Mouse (Mus musculus): ENCODE results near the gene Nfkb1. TPM values are rescaled to one million over a fixed set of nuclear protein-coding genes. Genes with fewer than 3 reads are reported as not detected.

The Nfkb1 gene
- total RNA-seq (2014; fragmentation: Nextera tagmentation) (100 and 112 TPM in 2 replicates), total RNA-seq (2017) (104 and 117 TPM in 2 replicates)

- ATAC-seq (replicated peaks; ENCODE audit: poor library complexity, severe bottlenecking), result peak; percentile 77
These were observed at the start of gene Nfkb1 for GRCm38 (mm10) chr3:135691191-135692131. TSS of gene Nfkb1 (minus strand) at chr3:135691547.

- ATAC-seq (replicated peaks; ENCODE audit: poor library complexity, severe bottlenecking), result no peak
These were observed 49.4 kb upstream of the Nfkb1 start for GRCm38 (mm10) chr3:135740711-135741110.

GRCm38 (mm10) chr3:135734736-135735135 lies 43.4 kb upstream of the Nfkb1 start:
- no peak for ATAC-seq (replicated peaks; ENCODE audit: poor library complexity, severe bottlenecking)

GRCm38 (mm10) chr3:135732747-135733445 lies 41.5 kb upstream of the Nfkb1 start:
- no peak for ATAC-seq (replicated peaks; ENCODE audit: poor library complexity, severe bottlenecking)

GRCm38 (mm10) chr3:135731292-135732047 lies 40.1 kb upstream of the Nfkb1 start:
- peak; percentile 99 for ATAC-seq (replicated peaks; ENCODE audit: poor library complexity, severe bottlenecking)

- ATAC-seq (replicated peaks; ENCODE audit: poor library complexity, severe bottlenecking), result no peak
These were observed 39.4 kb upstream of the Nfkb1 start for GRCm38 (mm10) chr3:135730790-135731189.

GRCm38 (mm10) chr3:135729575-135729974 lies 38.2 kb upstream of the Nfkb1 start:
- ATAC-seq (replicated peaks; ENCODE audit: poor library complexity, severe bottlenecking), result no peak

GRCm38 (mm10) chr3:135728900-135729299 lies 37.6 kb upstream of the Nfkb1 start:
- no peak for ATAC-seq (replicated peaks; ENCODE audit: poor library complexity, severe bottlenecking)

- ATAC-seq (replicated peaks; ENCODE audit: poor library complexity, severe bottlenecking), result no peak
These were observed 36.0 kb upstream of the Nfkb1 start for GRCm38 (mm10) chr3:135727339-135727738.

GRCm38 (mm10) chr3:135726521-135727275 lies 35.4 kb upstream of the Nfkb1 start:
- ATAC-seq (replicated peaks; ENCODE audit: poor library complexity, severe bottlenecking), result no peak

GRCm38 (mm10) chr3:135726023-135726422 lies 34.7 kb upstream of the Nfkb1 start:
- no peak for ATAC-seq (replicated peaks; ENCODE audit: poor library complexity, severe bottlenecking)

GRCm38 (mm10) chr3:135722104-135722503 lies 30.8 kb upstream of the Nfkb1 start:
- ATAC-seq (replicated peaks; ENCODE audit: poor library complexity, severe bottlenecking), result no peak

- peak; percentile 91 for ATAC-seq (replicated peaks; ENCODE audit: poor library complexity, severe bottlenecking)
These were observed 28.6 kb upstream of the Nfkb1 start for GRCm38 (mm10) chr3:135719969-135720368.

- ATAC-seq (replicated peaks; ENCODE audit: poor library complexity, severe bottlenecking), result no peak
These were observed 27.8 kb upstream of the Nfkb1 start for GRCm38 (mm10) chr3:135719179-135719532.

- ATAC-seq (replicated peaks; ENCODE audit: poor library complexity, severe bottlenecking), result peak; percentile 41
These were observed 27.2 kb upstream of the Nfkb1 start for GRCm38 (mm10) chr3:135718323-135719178.

GRCm38 (mm10) chr3:135713016-135713950 lies 21.9 kb upstream of the Nfkb1 start:
- ATAC-seq (replicated peaks; ENCODE audit: poor library complexity, severe bottlenecking), result 0 out of 2 replicates have a peak, but pooled peaks have one; percentile 30

GRCm38 (mm10) chr3:135711613-135712012 lies 20.3 kb upstream of the Nfkb1 start:
- no peak for ATAC-seq (replicated peaks; ENCODE audit: poor library complexity, severe bottlenecking)

- no peak for ATAC-seq (replicated peaks; ENCODE audit: poor library complexity, severe bottlenecking)
These were observed 19.8 kb upstream of the Nfkb1 start for GRCm38 (mm10) chr3:135711040-135711570.

Data from granulocyte monocyte progenitor cell, adult 5-6 weeks (primary cell).